Mouse (Mus musculus) induced T-regulatory cell, adult 2 months (primary cell): ENCODE measurements around the gene 1700001C02Rik.
A peak's percentile ranks its signal among the peaks of the same experiment; 100 is the strongest.

Experiments
- DNase-seq: peaks from one replicate; pipeline ENCODE4 v3.0.0-alpha.2; 2012; ENCODE audit warnings: low read depth

1700001C02Rik gene

GRCm38 (mm10) chr5:30494606-30495005 is 28.8 kb downstream of the 1700001C02Rik start:
- no peak for DNase-seq

DNA sequence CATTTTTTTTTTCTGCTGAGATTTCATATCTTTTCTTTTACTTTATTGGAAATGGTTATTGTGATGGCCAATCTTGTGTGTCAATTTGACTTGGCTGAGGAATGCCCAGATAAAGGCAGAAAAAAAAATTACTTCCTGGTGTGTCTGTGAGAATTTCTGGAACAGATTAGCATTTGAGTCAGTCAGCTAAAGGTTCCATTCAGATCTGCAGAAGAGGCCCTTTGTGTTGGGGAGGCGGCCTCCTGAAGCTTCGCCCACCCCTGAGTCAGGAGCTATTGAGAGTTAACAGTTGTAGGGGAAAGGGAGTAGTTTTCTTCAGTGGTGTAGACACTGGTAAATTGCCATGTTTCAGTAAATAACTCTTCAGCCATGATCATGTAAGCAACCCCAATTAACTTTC is 29.4 kb downstream of the 1700001C02Rik start:
- no peak for DNase-seq

DNA sequence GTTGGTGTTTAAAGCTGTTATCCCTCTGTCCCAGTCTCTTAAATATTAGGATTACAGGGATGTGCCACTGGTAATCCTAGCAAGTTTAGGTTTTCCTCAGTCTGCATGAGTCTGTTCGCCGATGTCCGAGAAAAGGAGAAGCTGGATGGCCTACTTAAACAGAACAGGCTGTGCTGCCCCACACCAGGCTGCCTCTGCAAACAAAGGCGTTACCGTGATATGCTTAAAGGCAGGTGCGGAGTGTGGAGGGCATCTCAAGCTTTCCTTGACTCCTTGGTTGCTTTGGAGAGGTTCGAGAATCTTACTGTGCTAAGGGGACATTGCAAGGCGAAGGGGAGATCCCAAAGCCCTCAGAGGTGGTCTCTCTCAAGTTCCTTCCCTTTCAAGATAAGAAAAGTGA is 31.0 kb downstream of the 1700001C02Rik start:
- DNase-seq: no peak

- DNase-seq: no peak
Measured at GRCm38 (mm10) chr5:30497299-30497698, 31.5 kb downstream of the 1700001C02Rik start.

DNA sequence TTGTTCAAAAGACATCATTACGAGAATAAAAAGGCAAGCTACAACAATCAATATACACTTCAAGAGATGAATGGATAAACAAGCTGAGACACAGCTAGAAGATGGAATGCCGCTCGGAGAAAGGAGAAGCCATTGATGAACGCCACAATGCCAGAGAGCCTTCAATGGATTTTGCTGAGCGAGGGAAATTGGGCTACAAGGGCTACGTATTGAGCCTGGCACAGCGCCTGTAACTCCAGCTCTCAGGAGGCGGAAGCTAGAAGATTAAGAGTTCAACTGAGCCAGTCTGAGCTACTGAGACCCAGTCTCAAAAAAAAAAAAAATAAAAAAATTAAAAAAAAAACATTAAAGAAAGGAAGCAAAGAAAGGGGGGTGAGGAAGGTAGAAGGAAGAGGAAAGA is 47.3 kb downstream of the 1700001C02Rik start:
- DNase-seq: no peak

DNA sequence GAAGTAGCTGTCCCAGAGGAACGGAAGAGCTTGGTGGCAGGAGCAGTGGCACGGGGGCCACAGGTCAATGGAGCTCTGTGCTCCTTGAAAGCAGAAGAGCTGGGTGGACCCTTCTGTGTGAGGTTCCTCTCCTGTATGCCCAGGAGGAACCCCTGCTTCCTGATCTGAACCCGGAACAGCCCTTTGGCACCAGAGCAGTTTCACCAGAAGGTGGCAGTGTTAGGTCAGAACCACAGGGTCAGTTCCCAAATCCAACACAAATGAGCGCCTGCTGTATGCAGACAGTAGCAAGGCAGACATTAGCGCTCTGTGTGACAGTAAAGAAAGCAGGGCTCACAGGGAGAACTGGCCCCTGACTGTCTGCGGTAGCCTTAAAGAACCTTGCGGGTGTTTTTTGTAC is 50.5 kb downstream of the 1700001C02Rik start:
- DNase-seq: peak; percentile 73

- DNase-seq: no peak
Measured at GRCm38 (mm10) chr5:30518108-30518507, 52.3 kb downstream of the 1700001C02Rik start.

- DNase-seq: no peak
Measured at GRCm38 (mm10) chr5:30518547-30518946, 52.7 kb downstream of the 1700001C02Rik start.

DNA sequence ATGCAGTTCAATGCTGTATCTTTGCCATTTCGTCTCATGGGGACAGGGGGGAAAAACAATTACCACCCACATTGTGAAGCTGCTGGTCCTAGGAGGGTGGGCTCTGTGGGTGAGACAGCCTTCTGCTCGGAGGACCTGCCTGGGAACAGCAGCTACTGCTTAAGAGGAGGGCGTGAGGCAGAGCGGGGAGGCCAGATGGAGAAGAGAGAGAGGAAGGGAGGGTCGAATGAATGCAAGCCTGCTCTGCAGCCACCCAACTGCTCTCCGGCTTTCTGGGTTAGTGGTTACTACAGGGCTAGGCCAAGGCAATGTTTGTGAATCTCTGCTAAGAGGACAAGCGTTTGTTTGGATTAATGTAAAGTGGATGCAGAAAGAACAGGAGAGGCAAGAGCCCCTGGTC is 53.6 kb downstream of the 1700001C02Rik start:
- no peak for DNase-seq

GRCm38 (mm10) chr5:30520214-30520732 is 54.4 kb downstream of the 1700001C02Rik start:
- DNase-seq: no peak

- no peak for DNase-seq
Measured at GRCm38 (mm10) chr5:30522406-30522805, 56.6 kb downstream of the 1700001C02Rik start.

- no peak for DNase-seq
Measured at GRCm38 (mm10) chr5:30523131-30523530, 57.3 kb downstream of the 1700001C02Rik start.

DNA sequence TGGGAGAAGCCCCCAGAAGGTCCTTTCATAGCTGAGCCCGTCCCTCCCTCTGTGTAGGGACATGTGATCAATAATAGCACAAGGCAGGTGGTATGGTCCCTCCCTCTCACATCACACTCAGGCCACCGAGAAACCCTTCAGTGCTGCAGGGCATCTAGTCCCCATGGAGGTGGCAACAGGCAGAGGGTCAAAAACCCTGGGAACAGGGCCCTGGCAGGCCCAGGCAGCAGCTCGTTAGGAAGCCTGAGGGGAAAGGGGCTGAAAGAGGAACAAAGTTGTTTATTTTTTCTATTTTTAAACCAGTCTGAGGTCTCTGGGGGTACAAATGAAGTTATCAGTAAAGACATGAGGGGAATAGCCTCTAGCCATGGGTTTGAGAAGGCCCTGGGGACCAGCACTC is 58.4 kb downstream of the 1700001C02Rik start:
- DNase-seq: no peak

- DNase-seq: no peak
Measured at GRCm38 (mm10) chr5:30525920-30526836, 60.3 kb downstream of the 1700001C02Rik start.

DNA sequence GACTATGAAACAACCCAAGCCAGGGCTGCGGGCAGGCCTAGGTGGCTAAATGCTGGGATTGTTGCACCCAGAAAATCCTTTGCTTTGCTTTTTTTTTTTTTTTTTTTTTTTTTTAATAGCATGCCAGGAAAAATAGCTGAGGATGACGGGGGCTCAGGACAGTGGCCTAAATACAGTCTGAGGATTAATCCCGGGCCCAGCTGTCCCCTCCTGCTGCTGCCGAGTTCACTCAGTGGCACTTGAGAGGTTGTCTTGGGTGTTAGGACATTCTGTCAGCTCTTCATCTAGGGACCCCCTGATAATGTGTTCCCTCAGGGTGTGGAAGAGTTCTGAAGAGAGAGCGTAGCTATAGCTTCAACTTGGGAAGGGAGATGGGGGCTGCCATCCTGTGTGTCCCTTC is 61.3 kb downstream of the 1700001C02Rik start:
- DNase-seq: no peak

DNA sequence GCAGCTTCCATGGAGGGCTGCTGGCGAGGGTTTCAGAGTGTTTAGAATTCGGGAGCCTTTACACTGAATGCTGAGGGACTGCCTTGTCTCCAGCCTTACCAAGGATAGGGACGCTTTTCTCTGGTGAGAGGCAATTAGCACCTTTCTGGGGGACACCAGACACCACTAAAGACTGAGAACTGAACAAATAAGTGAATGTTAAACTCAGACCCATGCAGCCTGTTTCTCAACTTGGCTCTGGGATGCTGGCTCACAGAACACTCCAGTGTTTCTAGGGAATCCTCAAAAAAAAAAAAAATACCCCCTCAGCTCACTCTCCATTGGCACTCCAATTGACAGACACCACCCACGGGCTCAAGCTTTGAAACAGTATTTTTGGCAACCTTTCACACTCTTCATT is 63.1 kb downstream of the 1700001C02Rik start:
- DNase-seq: no peak
